Mouse (Mus musculus): ENCODE measurements around the gene Adam25. TPM values are rescaled to one million over a fixed set of nuclear protein-coding genes. Genes with fewer than 3 reads are reported as not detected.

The Adam25 gene
- polyA plus RNA-seq (2015; fragmentation: Nextera tagmentation; extraction: Ambion mirVana): not detected in 2 replicates

DNA sequence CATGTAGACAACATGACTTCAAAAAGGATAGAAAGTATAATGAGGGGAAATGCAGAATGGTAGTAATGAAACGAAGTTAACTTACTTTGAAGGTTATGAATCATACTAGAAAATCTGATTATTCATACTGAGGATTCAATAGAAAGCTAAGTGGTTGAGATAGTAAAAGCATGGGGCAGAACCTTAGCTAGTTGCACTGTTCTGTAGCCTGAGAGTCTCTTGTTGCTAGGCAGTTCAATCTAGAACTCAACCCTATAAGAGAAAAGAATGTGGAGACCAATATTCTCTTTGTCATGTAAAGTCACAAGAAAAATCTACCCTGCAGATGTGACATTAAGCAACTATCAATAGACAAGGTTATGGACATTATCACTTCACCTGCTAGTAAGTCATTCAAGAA lies at the start of gene Adam25:
TSS of gene Adam25 (plus strand) at position 301 of the 400 bp plus-strand sequence.

DNA sequence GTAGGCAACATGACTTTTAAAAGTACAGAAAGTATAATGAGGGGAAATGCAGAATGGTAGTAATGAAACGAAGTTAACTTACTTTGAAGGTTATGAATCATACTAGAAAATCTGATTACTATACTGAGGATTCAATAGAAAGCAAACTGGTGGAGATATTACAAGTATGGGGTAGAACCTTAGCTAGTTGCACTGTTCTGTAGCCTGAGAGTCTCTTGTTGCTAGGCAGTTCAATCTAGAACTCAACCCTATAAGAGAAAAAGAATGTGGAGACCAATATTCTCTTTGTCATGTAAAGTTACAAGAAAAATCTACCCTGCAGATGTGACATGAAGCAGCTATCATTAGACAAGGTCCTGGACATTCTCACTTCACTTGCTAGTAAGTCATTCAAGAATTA lies 41.0 kb downstream of the Adam25 start, which contains the start of gene Adam20:
TSS of gene Adam20 (plus strand) at position 301 of the 400 bp plus-strand sequence.

Other genes starting within 250 kb of the Adam25 start
- gene Adam24, start 77.1 kb upstream of the Adam25 start, polyA plus RNA-seq (2015; fragmentation: Nextera tagmentation; extraction: Ambion mirVana): not detected in 2 replicates
- not detected in 2 replicates for gene Adam20, start 41.1 kb downstream of the Adam25 start, polyA plus RNA-seq (2015; fragmentation: Nextera tagmentation; extraction: Ambion mirVana)
- gene Adam39, start 70.8 kb downstream of the Adam25 start, polyA plus RNA-seq (2015; fragmentation: Nextera tagmentation; extraction: Ambion mirVana): not detected in 2 replicates